Mouse (Mus musculus): ENCODE data around the gene Krtap3-3. TPM values are rescaled to one million over a fixed set of nuclear protein-coding genes. Genes with fewer than 3 reads are reported as not detected.
"Not testable (repeated sequence)": the region's sequence is repeated elsewhere in the genome, so short reads cannot be mapped to it uniquely, and the experiment has no call there.

The Krtap3-3 gene
- not detected in 2 replicates for polyA plus RNA-seq (2015; fragmentation: Nextera tagmentation; extraction: Ambion mirVana)

DNA sequence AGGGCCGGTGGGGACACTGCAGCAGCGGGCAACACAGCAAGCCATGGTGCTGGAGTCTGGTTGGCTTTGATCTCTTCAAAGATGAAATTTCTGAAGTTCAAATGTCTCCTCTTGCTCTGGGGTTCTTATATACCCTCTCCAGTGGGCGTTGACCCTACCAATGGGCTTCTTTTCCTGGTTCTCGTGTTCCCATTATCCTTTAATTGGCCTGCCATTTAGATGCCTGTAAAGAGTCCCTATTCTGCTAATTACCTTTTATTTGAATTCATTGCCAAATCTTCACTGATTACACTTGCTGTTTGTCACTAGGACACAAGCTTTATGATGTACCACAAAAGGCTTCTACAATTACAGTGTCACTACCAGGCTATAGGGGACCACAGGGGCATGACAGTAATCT, at the start of gene Krtap3-3:
TSS of gene Krtap3-3 (minus strand) at position 101 of the 400 bp plus-strand sequence.
- 49% methylated on average over 4 of the region's 4 CpGs for WGBS
- Histone ChIP-seq H3K36me3 (no peaks in the 10 kb centered on the region), H3K9ac (replicated peaks) (no peak within 1 kb of the TSS), H3K9me3 (no peaks in the 10 kb centered on the region), H3K27ac (replicated peaks) (no peak within 1 kb of the TSS), H3K27me3 (no peaks in the 10 kb centered on the region), H3K4me2 (replicated peaks) (no peak within 1 kb of the TSS), H3K4me1 (no peaks in the 10 kb centered on the region), H3K4me3 (no peak within 1 kb of the TSS)
- ATAC-seq (replicated peaks) = no peak

DNA sequence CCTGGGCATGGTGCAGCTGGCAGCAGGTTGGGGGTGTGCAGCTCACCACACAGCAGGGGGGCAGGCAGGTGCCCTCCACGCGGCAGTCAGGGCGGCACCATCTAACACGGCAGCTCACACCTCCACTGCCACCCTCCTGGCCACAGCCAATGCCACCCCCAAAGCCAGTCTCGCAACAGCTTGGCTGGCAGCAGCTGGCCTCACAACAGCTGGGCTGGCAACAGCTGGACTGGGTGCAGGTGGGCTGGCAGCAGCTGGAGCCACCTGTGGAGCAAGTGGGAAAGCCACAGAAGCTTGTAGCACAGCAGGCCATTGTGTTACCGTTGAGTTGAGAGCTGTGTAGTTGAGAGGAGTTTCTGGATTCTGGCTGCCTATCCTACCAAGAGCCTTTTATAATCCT, 47.1 kb upstream of the Krtap3-3 start, which contains the start of gene Krtap9-3:
TSS of gene Krtap9-3 (minus strand) at position 364 of the 400 bp plus-strand sequence.
- H3K27me3 ChIP-seq; H3K4me2 ChIP-seq (replicated peaks); H3K27ac ChIP-seq (replicated peaks); H3K4me3 ChIP-seq; H3K9me3 ChIP-seq; ATAC-seq (replicated peaks); H3K36me3 ChIP-seq; H3K9ac ChIP-seq (replicated peaks); H3K4me1 ChIP-seq: not testable (repeated sequence)
- whole genome bisulfite sequencing = 79% methylated on average over 6 of the region's 6 CpGs

DNA sequence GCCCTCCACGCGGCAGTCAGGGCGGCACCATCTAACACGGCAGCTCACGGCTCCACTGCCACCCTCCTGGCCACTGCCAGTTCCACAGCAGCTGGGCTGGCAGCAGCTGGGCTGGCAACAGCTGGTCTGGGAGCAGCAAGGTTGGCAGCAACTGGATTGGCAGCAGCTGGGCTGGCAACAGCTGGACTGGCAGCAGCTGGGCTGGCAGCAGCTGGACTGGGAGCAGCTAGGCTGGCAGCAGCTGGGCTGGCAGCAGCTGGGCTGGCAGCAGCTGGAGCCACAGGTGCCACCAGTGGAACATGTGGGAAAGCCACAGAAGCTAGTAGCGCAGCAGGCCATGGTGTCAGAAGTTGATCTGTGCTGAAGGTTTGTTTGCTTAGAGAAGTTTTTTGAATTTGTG, 40.3 kb upstream of the Krtap3-3 start, which contains the start of gene Krtap1-3:
TSS of gene Krtap1-3 (minus strand) at position 359 of the 400 bp plus-strand sequence.
- H3K4me2 ChIP-seq (replicated peaks) = no peak within 1 kb of the TSS
- H3K4me3 ChIP-seq = no peak within 1 kb of the TSS
- WGBS = 84% methylated on average over 6 of the region's 6 CpGs
- H3K9me3 ChIP-seq = no peaks in the 10 kb centered on the region
- H3K27me3 ChIP-seq = no peaks in the 10 kb centered on the region
- no peak within 1 kb of the TSS for H3K27ac ChIP-seq (replicated peaks)
- H3K9ac ChIP-seq (replicated peaks) = no peak within 1 kb of the TSS
- H3K36me3 ChIP-seq = no peaks in the 10 kb centered on the region
- no peaks in the 10 kb centered on the region for H3K4me1 ChIP-seq
- ATAC-seq (replicated peaks) = no peak

DNA sequence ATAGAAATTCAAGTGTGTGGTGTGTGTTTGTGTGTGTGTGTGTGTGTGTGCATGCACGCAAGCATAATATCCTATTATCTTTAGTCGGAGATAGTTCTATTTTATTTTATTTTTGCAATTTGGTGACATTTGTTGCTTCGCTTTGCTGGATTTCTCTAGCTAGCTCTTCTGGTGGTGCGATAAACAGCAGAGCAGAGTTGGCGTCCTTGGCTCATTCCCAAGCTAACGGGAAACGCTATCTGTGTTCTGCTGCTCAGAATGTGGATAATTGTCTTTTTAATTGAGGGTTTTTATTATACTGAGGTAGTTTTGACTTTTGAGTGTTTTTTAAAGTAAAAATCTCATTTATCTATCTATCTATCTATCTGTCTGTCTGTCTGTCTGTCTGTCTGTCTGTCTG, 34.4 kb upstream of the Krtap3-3 start:
- WGBS = 77% methylated on average over 7 of the region's 7 CpGs
- Histone ChIP-seq H3K4me1 (no peaks in the 10 kb centered on the region), H3K27ac (replicated peaks) (no peak overlapping the region), H3K36me3 (no peaks in the 10 kb centered on the region), H3K4me3 (no peak overlapping the region), H3K4me2 (replicated peaks) (no peak overlapping the region), H3K9me3 (no peaks in the 10 kb centered on the region), H3K27me3 (no peaks in the 10 kb centered on the region), H3K9ac (replicated peaks) (no peak overlapping the region)
- ATAC-seq (replicated peaks) = no peak

DNA sequence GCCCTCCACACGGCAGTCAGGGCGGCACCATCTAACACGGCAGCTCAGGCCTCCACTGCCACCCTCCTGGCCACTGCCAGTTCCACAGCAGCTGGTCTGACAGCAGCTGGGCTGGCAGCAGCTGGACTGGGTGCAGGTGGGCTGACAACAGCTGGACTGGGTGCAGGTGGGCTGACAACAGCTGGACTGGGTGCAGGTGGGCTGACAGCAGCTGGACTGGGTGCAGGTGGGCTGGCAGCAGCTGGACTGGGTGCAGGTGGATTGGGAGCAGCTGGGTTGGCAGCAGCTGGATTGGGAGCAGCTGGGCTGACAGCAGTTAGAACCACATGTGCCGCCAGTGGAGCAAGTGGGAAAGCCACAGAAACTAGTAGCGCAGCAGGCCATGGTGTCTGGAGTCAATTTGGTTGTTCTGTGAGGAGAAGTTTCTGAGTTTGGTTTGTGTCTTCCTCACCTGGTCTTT, 32.6 kb upstream of the Krtap3-3 start, which contains the start of gene Krtap1-4:
TSS of gene Krtap1-4 (minus strand) at position 410 of the 460 bp plus-strand sequence.
- Histone ChIP-seq H3K27me3 (no peaks in the 10 kb centered on the region), H3K36me3 (no peaks in the 10 kb centered on the region), H3K9ac (replicated peaks) (no peak within 1 kb of the TSS), H3K9me3 (no peaks in the 10 kb centered on the region), H3K4me1 (no peaks in the 10 kb centered on the region), H3K4me3 (no peak within 1 kb of the TSS), H3K4me2 (replicated peaks) (no peak within 1 kb of the TSS), H3K27ac (replicated peaks) (no peak within 1 kb of the TSS)
- WGBS = 82% methylated on average over 5 of the region's 5 CpGs
- no peak for ATAC-seq (replicated peaks)

DNA sequence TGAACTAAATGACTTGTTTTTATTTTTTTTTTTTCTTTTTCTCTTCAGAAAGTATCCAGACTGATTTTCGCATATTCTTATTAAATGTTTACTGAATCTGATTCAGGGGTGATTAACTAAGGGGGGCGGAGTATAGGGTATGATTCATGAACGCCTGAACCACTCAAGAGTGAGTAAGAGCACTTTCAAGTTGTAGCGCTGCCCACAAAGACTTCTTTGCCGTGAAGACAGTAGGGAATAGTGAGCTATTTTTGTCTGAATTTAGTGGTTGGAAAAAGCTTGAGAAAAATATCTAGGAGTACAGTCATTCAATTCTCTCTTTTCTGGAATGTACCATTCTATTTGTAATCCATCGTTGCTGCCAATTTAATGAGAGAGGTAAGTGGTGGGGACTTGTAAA, 30.9 kb upstream of the Krtap3-3 start:
- no peak overlapping the region for H3K27ac ChIP-seq (replicated peaks)
- no peak for ATAC-seq (replicated peaks)
- H3K4me2 ChIP-seq (replicated peaks) = no peak overlapping the region
- no peak overlapping the region for H3K9ac ChIP-seq (replicated peaks)
- no peak overlapping the region for H3K4me3 ChIP-seq
- 66% methylated on average over 6 of the region's 6 CpGs for WGBS
- H3K36me3 ChIP-seq = no peaks in the 10 kb centered on the region
- no peaks in the 10 kb centered on the region for H3K9me3 ChIP-seq
- no peaks in the 10 kb centered on the region for H3K4me1 ChIP-seq
- H3K27me3 ChIP-seq = no peaks in the 10 kb centered on the region

DNA sequence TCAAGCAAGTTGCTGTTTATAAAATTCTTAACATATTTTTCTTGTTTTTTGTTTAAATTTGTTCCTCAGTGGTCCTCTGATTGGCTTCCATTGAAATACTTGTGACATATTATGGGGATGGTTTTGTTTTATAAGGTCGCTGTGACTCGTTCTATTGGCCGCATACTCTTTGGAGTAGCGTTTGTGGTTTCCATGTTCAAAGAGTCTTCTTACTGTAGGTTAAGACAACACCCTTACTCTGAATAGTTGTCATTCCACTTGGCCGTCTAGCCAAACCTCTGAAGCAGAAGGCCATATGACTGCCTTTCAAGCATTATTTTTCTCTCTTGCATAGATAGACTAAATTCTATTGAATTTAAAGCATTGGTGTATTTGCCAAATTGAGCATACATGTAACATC, 30.4 kb upstream of the Krtap3-3 start:
- H3K4me1 ChIP-seq = no peaks in the 10 kb centered on the region
- no peak overlapping the region for H3K4me2 ChIP-seq (replicated peaks)
- no peak overlapping the region for H3K4me3 ChIP-seq
- no peaks in the 10 kb centered on the region for H3K36me3 ChIP-seq
- 90% methylated on average over 5 of the region's 5 CpGs for WGBS
- no peak for ATAC-seq (replicated peaks)
- H3K9me3 ChIP-seq = no peaks in the 10 kb centered on the region
- no peaks in the 10 kb centered on the region for H3K27me3 ChIP-seq
- H3K27ac ChIP-seq (replicated peaks) = no peak overlapping the region
- no peak overlapping the region for H3K9ac ChIP-seq (replicated peaks)

DNA sequence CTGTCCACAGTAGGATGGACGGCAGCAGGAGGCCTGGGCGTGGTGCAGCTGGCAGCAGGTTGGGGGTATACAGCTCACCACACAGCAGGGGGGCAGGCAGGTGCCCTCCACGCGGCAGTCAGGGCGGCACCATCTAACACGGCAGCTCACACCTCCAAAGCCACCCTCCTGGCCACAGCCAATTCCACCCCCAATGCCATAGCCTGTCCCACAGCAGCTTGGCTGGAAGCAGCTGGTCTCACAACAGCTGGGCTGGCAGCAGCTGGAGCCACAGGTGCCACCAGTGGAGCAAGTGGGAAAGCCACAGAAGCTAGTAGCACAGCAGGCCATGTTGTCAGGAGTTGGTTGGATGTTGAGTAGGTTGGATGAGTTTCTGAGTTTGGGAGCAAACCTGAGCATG, 30.0 kb upstream of the Krtap3-3 start, which contains the start of gene Krtap1-5:
TSS of gene Krtap1-5 (minus strand) at position 381 of the 400 bp plus-strand sequence.
- Histone ChIP-seq H3K9me3 (no peaks in the 10 kb centered on the region), H3K4me3 (no peak within 1 kb of the TSS), H3K27ac (replicated peaks) (no peak within 1 kb of the TSS), H3K36me3 (no peaks in the 10 kb centered on the region), H3K9ac (replicated peaks) (no peak within 1 kb of the TSS), H3K4me1 (no peaks in the 10 kb centered on the region), H3K27me3 (no peaks in the 10 kb centered on the region), H3K4me2 (replicated peaks) (no peak within 1 kb of the TSS)
- WGBS = 85% methylated on average over 6 of the region's 6 CpGs
- ATAC-seq (replicated peaks) = no peak

DNA sequence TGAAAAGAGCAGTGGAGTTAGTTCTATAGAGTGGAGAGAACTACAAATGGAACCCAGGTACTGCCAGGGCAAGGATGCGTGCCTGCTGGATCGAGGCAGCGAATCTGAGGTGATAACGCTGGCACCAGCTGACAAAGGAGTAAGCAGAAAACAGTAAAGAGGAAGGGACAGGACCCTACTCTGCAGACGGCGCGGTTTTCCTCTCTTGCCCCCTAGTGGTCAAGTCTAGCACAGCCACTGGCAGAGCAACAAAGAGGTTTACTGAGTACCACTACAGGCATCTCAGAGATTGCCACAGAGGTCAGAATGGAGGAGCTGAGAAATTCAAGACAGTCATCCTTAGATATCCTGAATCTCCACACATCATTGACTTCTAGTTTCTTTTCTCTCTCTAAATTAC, 23.4 kb upstream of the Krtap3-3 start:
- Histone ChIP-seq H3K9ac (replicated peaks) (no peak overlapping the region), H3K27me3 (no peaks in the 10 kb centered on the region), H3K9me3 (no peaks in the 10 kb centered on the region), H3K4me2 (replicated peaks) (peak overlapping the region; percentile 23), H3K4me3 (0 out of 2 replicates have a peak overlapping the region, but pooled peaks have one; percentile 8), H3K36me3 (no peaks in the 10 kb centered on the region), H3K27ac (replicated peaks) (no peak overlapping the region), H3K4me1 (no peaks in the 10 kb centered on the region)
- ATAC-seq (replicated peaks) = peak; percentile 60
- WGBS = 2% methylated on average over 7 of the region's 7 CpGs

DNA sequence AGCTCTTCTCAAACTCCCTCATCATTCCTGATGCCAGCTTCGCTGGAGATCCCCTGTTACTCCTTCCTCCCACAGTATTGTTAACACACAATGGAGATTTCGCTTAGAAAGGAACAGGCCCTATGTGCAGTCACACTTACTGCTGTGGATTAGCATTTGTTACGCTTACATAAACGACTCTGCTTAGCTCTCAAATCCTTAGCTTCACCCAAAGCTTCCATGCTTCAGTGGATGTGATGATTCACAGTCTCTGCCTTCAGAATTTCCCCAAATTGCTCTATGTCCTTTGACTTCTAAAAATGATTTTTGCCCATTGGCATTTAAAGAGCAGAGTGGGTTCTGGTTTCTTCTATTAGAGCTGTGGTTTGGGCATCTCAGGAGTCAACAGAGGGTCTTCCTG, 22.5 kb upstream of the Krtap3-3 start:
- Histone ChIP-seq H3K4me1 (no peaks in the 10 kb centered on the region), H3K9ac (replicated peaks) (no peak overlapping the region), H3K4me2 (replicated peaks) (no peak overlapping the region), H3K27me3 (no peaks in the 10 kb centered on the region), H3K4me3 (no peak overlapping the region), H3K27ac (replicated peaks) (no peak overlapping the region), H3K9me3 (no peaks in the 10 kb centered on the region), H3K36me3 (no peaks in the 10 kb centered on the region)
- 20% methylated on average over 4 of the region's 4 CpGs for WGBS
- ATAC-seq (replicated peaks) = no peak

DNA sequence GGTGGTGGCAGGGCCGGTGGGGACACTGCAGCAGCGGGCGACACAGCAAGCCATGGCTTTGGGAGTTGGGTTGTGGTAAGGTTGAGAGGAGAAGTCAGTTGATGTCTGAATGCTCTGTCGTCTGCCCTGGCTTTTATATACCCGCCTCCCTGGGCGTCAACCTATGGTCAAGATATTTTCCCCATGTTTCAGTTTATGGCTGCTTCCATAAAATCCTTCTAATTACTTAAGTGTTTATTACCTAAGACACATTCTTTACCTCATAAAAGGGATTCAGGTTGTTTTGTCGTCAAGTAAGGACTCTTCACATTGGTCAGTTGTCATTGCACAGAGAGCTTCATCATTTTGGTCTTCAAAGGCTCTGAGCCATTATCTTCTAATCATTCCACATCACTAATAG, 15.9 kb upstream of the Krtap3-3 start, which contains the start of gene Krtap3-1:
TSS of gene Krtap3-1 (minus strand) at position 101 of the 400 bp plus-strand sequence.
- WGBS = 95% methylated on average over 7 of the region's 7 CpGs
- no peak within 1 kb of the TSS for H3K4me2 ChIP-seq (replicated peaks)
- no peaks in the 10 kb centered on the region for H3K9me3 ChIP-seq
- no peaks in the 10 kb centered on the region for H3K27me3 ChIP-seq
- no peaks in the 10 kb centered on the region for H3K36me3 ChIP-seq
- H3K27ac ChIP-seq (replicated peaks) = no peak within 1 kb of the TSS
- no peak within 1 kb of the TSS for H3K4me3 ChIP-seq
- no peaks in the 10 kb centered on the region for H3K4me1 ChIP-seq
- ATAC-seq (replicated peaks) = no peak
- no peak within 1 kb of the TSS for H3K9ac ChIP-seq (replicated peaks)

DNA sequence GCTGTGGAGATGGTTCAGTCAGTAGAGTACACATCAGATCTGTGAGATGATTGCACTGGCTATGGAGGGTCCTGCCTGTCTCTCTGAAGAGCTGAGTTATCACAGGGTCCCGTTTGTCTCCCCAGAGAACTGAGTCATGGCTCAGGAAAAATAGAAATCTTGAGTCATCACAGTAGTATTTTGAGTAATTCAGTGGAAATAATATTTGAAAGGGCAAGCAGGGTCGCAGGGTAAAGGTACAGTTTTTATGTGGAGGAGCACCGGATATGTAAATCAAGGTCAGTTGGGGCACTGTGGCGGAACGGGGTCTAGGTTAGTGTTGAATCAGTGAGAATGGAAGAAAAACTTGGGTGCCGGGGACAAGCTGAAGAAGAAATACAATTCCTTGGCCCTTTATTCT, 11.9 kb upstream of the Krtap3-3 start:
- H3K36me3 ChIP-seq = no peaks in the 10 kb centered on the region
- H3K9me3 ChIP-seq = no peaks in the 10 kb centered on the region
- no peaks in the 10 kb centered on the region for H3K4me1 ChIP-seq
- H3K4me2 ChIP-seq (replicated peaks) = no peak overlapping the region
- no peak overlapping the region for H3K4me3 ChIP-seq
- no peaks in the 10 kb centered on the region for H3K27me3 ChIP-seq
- ATAC-seq (replicated peaks) = no peak
- 84% methylated on average over 6 of the region's 6 CpGs for WGBS
- H3K9ac ChIP-seq (replicated peaks) = no peak overlapping the region
- H3K27ac ChIP-seq (replicated peaks) = no peak overlapping the region

DNA sequence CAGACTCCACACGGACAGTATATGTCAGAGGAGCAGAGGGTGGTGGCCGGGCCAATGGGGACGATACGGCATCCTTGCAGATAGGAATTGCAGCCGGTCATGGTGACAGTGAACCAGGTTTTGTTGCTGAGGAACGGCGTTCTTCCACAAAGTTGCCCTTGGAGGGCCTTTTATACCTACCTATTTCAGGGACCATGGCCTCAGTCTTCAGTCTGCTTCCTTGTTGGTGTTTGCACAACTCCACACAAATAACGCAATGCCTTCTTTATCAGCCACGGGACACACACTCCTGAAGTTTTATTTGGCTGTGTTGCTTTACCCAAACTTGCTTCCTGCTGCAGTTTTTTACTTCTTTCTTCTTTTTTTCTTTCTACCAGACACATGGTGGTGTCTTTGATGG, 8.7 kb upstream of the Krtap3-3 start, which contains the start of gene Gm11939:
TSS of gene Gm11939 (minus strand) at position 101 of the 400 bp plus-strand sequence.
- WGBS = 94% methylated on average over 9 of the region's 9 CpGs

More for the DNA sequence above, 8.7 kb upstream of the Krtap3-3 start, which contains the start of gene Gm11939:
- H3K4me1 ChIP-seq = no peaks in the 10 kb centered on the region
- H3K27ac ChIP-seq (replicated peaks) = no peak within 1 kb of the TSS
- H3K36me3 ChIP-seq = no peaks in the 10 kb centered on the region
- ATAC-seq (replicated peaks) = no peak
- no peak within 1 kb of the TSS for H3K4me3 ChIP-seq
- H3K9ac ChIP-seq (replicated peaks) = no peak within 1 kb of the TSS
- no peak within 1 kb of the TSS for H3K4me2 ChIP-seq (replicated peaks)
- no peaks in the 10 kb centered on the region for H3K9me3 ChIP-seq
- no peaks in the 10 kb centered on the region for H3K27me3 ChIP-seq

Measured in forebrain, embryonic 15.5 days (tissue).